Mouse (Mus musculus) spleen, adult 2 months (tissue): ENCODE measurements at regions not wholly inside any gene's neighbourhood (a gene's known extent, or its start where the extent isn't known, plus 50 kb on each side); places are given as distances from the start of the nearest gene placed in this dataset.

Source experiments
- DNase-seq, 2 experiments: peaks; one replicate each; pipeline versions ENCODE4 v3.0.0 to v3.0.0-alpha.2; 2012 to 2021; ENCODE audit warnings: low spot score in 2 of 2, low read depth in 1 of 2
- H3K27ac ChIP-seq: fragments of 200-500 bp; 2 replicates; pipeline ENCODE4 v1.5.1; 2012; ENCODE audit warnings: low read length, inconsistent platforms; ENCODE audit not compliant: insufficient read depth
- H3K27me3 ChIP-seq: fragments of 200-500 bp; 2 replicates; pipeline ENCODE4 v1.6.1; 2012; ENCODE audit warnings: mild to moderate bottlenecking, moderate library complexity, low read length, inconsistent platforms; ENCODE audit not compliant: control insufficient read depth, insufficient read depth
- H3K36me3 ChIP-seq: fragments of 200-500 bp; 2 replicates; pipeline ENCODE4 v1.6.1; 2012; ENCODE audit warnings: mild to moderate bottlenecking, low read length, inconsistent platforms; ENCODE audit not compliant: control insufficient read depth, insufficient read depth
- H3K4me1 ChIP-seq: fragments of 200-500 bp; 2 replicates; pipeline ENCODE4 v1.6.1; 2011; ENCODE audit warnings: inconsistent platforms; ENCODE audit not compliant: control insufficient read depth, insufficient read depth, insufficient read length
- H3K4me3 ChIP-seq: fragments of 200-500 bp; 2 replicates; pipeline ENCODE4 v1.5.1; 2011; ENCODE audit warnings: mild to moderate bottlenecking, inconsistent platforms; ENCODE audit not compliant: insufficient read depth, insufficient read length; ENCODE audit errors: extremely low read depth
- CTCF ChIP-seq: fragments of 200-500 bp; IDR thresholded peaks from 2 replicates; pipeline ENCODE4 v1.5.1; 2011; ENCODE audit warnings: mild to moderate bottlenecking, inconsistent platforms; ENCODE audit not compliant: insufficient read depth, insufficient read length, insufficient replicate concordance; ENCODE audit errors: extremely low read depth
- POLR2A ChIP-seq: fragments of 200-500 bp; IDR thresholded peaks from 2 replicates; pipeline ENCODE4 v1.6.1; 2011; ENCODE audit warnings: low read depth, low read length, inconsistent platforms
- WGBS: fragments of 180-500 bp; shearing (Covaris S2); methylation state at CpG from one replicate; pipeline ENCODE4 v1.1.7; 2018; 5-methylcytosine and 5-hydroxymethylcytosine counted together

DNA sequence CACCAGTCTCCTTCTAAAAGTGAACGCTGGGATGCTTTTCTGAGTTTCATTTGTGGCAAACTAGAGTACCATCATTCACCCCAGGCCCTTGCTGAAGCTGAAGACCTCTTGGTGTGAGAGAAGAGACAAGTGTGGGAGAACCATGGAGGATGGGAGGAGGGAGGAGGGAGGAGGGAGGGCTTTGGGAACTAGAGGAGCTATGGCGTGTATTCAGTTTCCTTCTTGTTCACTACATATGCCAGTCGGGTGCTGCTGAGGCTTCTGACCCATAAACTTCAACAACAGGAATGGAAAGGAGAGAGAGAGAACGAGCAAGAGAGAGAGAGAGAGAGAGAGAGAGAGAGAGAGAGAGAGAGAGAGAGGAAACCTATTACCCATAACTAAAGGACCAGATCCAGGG, 452.1 kb downstream of the Rps24 start:
- TF ChIP-seq POLR2A (no peak), CTCF (no peak)
- H3K27ac ChIP-seq, result no peak overlapping the region
- WGBS, result 77% methylated on average over 4 of the region's 4 CpGs
- no peaks in the 10 kb centered on the region for H3K36me3 ChIP-seq
- no peaks in the 10 kb centered on the region for H3K4me1 ChIP-seq
- no peaks in the 10 kb centered on the region for H3K27me3 ChIP-seq
- no peak overlapping the region for H3K4me3 ChIP-seq
- no peak for DNase-seq

DNA sequence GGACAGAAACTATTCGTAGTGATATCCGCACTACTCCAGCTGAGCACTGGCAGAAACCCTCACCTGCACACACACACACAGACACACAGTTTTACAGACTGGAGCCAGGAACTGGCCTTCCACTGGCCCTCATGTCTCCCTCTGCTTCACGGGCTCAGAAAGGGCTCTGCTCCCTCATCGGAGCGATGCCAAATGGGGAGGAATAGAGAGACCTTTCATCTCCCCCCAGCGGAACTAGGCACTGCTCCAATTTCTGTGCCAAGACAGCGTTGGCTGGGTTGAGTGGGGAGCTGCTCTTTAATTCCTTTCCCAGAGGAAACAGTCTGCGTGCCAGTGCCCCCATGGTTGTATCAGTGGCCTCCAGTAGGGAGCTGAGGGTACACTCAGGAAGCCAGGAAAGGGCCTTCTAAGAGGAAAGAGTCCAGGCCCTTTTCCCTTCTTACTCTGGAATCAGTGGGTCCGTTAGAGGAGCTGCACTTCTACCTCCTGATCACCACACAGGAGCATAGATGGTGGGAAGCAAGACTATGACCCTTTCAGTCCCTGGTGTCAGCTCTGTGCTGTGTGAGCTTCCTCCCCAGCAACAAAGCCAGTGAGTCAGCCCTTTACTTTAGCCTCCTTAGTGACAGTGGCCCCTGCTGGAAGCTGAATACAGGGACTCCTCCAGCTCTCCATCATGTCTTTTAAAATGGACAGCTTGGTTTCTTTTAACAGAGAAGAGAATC, 452.7 kb downstream of the Rps24 start:
- no peak for DNase-seq
- Histone ChIP-seq H3K27me3 (no peaks in the 10 kb centered on the region), H3K36me3 (no peaks in the 10 kb centered on the region), H3K4me1 (no peaks in the 10 kb centered on the region), H3K27ac (no peak overlapping the region), H3K4me3 (no peak overlapping the region)
- WGBS, result 82% methylated on average over 9 of the region's 9 CpGs
- TF ChIP-seq POLR2A (no peak), CTCF (no peak)

DNA sequence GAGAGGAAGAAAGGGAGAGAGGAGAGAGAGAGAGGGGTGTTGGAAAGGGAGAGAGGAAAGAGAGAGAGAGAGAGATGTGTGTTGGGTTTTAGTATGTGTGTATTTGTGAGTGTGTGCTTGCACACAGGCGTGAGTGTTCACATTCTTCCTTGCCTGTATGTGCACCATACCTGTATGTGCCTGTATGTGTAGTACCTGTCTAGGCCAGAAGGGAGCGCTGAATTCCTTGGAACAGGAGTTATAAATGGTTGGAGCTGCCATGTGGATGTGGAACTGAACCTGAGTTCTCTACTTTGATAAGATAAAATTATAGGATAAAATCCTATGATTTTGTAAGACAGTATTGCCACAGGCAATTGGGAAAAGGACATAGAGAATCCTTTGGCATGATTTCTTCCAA, 458.8 kb downstream of the Rps24 start:
- no peak for DNase-seq
- H3K4me1 ChIP-seq, result no peaks in the 10 kb centered on the region
- no peaks in the 10 kb centered on the region for H3K27me3 ChIP-seq
- 68% methylated on average over 2 of the region's 2 CpGs for WGBS
- H3K4me3 ChIP-seq, result no peak overlapping the region
- no peaks in the 10 kb centered on the region for H3K36me3 ChIP-seq
- no peak overlapping the region for H3K27ac ChIP-seq
- TF ChIP-seq CTCF (no peak), POLR2A (no peak)

DNA sequence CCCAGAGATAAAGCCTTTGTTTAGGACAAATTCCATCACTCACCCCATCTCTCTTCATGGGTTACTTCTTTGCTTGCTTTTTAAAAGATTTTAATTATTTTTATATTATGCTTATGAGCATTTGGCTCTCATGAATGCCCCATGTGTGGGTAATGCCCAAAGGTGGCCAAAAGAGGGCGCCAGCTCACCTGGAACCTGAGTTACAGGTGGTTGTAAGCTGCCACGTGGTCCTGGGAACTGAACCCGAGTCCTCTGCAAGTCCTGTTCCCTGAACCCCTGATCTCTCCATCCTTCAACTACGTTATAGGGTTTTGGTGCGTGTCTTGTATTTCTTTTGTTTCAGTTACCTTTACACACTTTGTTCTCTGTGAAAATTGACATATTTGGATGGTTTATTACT, 460.2 kb downstream of the Rps24 start:
- H3K36me3 ChIP-seq, result no peaks in the 10 kb centered on the region
- no peaks in the 10 kb centered on the region for H3K27me3 ChIP-seq
- no peaks in the 10 kb centered on the region for H3K4me1 ChIP-seq
- TF ChIP-seq CTCF, result no peak
- no peak for TF ChIP-seq POLR2A
- no peak overlapping the region for H3K27ac ChIP-seq
- DNase-seq, result no peak
- 89% methylated on average over 5 of the region's 5 CpGs for whole genome bisulfite sequencing
- no peak overlapping the region for H3K4me3 ChIP-seq

DNA sequence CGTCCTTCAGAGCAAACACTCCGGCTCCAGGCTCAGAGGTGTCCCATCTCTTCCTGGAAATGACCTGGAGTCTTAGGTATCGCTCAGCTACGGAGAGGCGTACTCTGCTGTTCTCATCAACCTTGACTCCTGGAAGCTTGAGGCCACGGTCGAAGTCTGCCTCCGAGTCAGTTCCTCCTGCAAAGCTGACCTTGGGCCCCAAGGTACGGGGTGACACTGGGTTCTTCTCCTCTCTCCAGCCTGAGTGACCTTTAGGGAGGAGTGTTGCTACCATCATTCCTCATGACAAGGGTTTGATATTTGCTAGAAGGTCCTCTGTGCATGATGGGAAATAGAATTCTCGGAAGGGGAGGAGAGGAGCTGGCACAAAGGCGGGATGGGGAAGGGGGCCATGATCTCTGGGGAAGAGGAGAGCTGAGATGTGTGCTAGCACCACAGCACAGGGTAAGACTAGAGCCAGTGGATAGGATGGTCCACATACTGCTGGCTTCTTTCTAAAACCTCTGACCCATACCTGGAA, 469.0 kb downstream of the Rps24 start:
- Histone ChIP-seq H3K27me3 (no peaks in the 10 kb centered on the region), H3K36me3 (no peaks in the 10 kb centered on the region), H3K27ac (no peak overlapping the region), H3K4me3 (no peak overlapping the region), H3K4me1 (no peaks in the 10 kb centered on the region)
- DNase-seq, result no peak
- 74% methylated on average over 11 of the region's 11 CpGs for WGBS
- TF ChIP-seq CTCF, result no peak
- TF ChIP-seq POLR2A, result no peak

DNA sequence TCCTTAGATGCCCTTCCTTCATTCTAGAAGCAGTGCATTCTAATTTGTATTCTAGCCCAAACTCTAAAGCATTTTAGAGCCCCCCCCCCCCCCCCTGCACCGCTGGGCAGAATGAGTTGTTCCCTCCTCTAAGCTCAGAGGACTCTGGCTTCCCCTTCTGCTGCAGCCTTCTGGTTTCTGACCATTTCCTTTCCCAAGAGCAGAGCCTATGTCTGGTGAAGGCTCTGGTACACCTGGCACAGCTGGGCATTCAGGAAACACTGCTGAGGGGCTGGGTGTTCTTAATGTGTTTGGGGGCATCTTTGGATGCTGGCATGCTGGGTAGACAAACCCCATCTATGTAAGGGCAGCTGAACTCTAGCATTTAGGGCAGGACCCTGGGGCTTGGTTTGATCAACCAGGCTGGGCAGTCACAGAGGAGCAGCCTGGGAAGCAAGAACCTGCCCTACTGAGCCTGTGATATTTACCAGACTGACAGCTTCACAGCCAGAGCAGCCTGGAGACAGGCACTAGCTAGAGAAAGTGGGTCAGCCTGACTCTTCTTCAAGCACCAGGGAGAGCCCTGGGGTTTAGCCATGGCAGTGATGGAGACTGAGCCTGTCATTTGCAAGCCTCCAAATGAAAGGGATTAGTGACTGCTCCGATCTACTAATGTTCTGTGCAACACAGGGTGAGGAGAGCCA, 469.7 kb downstream of the Rps24 start:
- WGBS, result 35% methylated on average over 2 of the region's 2 CpGs
- DNase-seq, result no peak
- H3K4me3 ChIP-seq, result no peak overlapping the region
- no peaks in the 10 kb centered on the region for H3K4me1 ChIP-seq
- TF ChIP-seq POLR2A (no peak), CTCF (no peak)
- no peaks in the 10 kb centered on the region for H3K27me3 ChIP-seq
- no peaks in the 10 kb centered on the region for H3K36me3 ChIP-seq
- H3K27ac ChIP-seq, result no peak overlapping the region

DNA sequence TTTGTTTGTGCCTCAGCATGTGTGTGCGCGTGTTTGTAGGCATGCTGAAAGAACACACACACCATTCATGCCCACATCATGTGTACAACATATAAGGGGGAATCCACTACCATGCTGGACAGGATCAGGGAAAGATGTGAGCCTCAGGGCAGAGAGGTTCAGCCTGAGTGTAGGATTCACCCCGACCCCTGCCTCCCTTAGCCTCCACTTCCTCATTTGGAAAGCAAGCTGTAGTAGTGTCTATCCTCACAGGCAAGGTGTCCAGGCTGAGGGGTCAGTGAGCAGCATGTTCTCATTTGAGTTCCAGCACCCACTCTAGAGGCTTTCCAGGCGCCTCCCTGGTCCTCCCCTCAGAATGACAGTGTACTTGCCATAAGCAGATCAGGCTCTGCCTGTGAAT, 470.5 kb downstream of the Rps24 start:
- no peak overlapping the region for H3K27ac ChIP-seq
- H3K36me3 ChIP-seq, result no peaks in the 10 kb centered on the region
- DNase-seq, result no peak
- H3K4me1 ChIP-seq, result no peaks in the 10 kb centered on the region
- H3K4me3 ChIP-seq, result no peak overlapping the region
- no peak for TF ChIP-seq POLR2A
- TF ChIP-seq CTCF, result no peak
- no peaks in the 10 kb centered on the region for H3K27me3 ChIP-seq
- WGBS, result 69% methylated on average over 4 of the region's 4 CpGs
